Mouse (Mus musculus) midbrain, embryonic 16.5 days (tissue): ENCODE measurements around the gene Taf5l. TPM values are rescaled to one million over a fixed set of nuclear protein-coding genes. Genes with fewer than 3 reads are reported as not detected.
"Not testable (repeated sequence)": the region's sequence is repeated elsewhere in the genome, so short reads cannot be mapped to it uniquely, and the experiment has no call there.

Experiments used
- ATAC-seq: fragments of 200-750 bp; cut with Nextera tagmentation; 2 replicates; pipeline ENCODE4 v1.8.0; 2017; ENCODE audit warnings: moderate TSS enrichment
- H3K27ac ChIP-seq: fragments of 300-500 bp; sonication (generic); 2 replicates; pipeline ENCODE4 v1.5.1; 2014; ENCODE audit warnings: mild to moderate bottlenecking, low read length, mixed read lengths
- H3K27me3 ChIP-seq: fragments of 300-500 bp; sonication (generic); 2 replicates; pipeline ENCODE4 v1.6.1; 2014; ENCODE audit warnings: low read depth, low read length, mixed read lengths; ENCODE audit not compliant: control insufficient read depth, insufficient read depth
- H3K36me3 ChIP-seq: fragments of 300-500 bp; sonication (generic); 2 replicates; pipeline ENCODE4 v1.6.1; 2014; ENCODE audit warnings: mild to moderate bottlenecking, low read length, moderate library complexity, mixed read lengths; ENCODE audit not compliant: control insufficient read depth, insufficient read depth
- H3K4me1 ChIP-seq: fragments of 300-500 bp; sonication (generic); 2 replicates; pipeline ENCODE4 v1.6.1; 2014; ENCODE audit warnings: mild to moderate bottlenecking, low read length, mixed read lengths; ENCODE audit not compliant: control insufficient read depth, insufficient read depth
- H3K4me2 ChIP-seq: fragments of 300-500 bp; sonication (generic); 2 replicates; pipeline ENCODE4 v1.6.1; 2014; ENCODE audit warnings: mild to moderate bottlenecking, low read length, mixed read lengths
- H3K4me3 ChIP-seq: fragments of 300-500 bp; sonication (generic); 2 replicates; pipeline ENCODE4 v1.5.1; 2014; ENCODE audit warnings: low read depth, mild to moderate bottlenecking, low read length, moderate library complexity, mixed read lengths
- H3K9ac ChIP-seq: fragments of 300-500 bp; sonication (generic); 2 replicates; pipeline ENCODE4 v1.6.1; 2014; ENCODE audit warnings: low read depth, low read length, mixed read lengths
- H3K9me3 ChIP-seq: fragments of 300-500 bp; sonication (generic); replicated peaks from 2 replicates; pipeline ENCODE4 v1.6.1; 2014; ENCODE audit warnings: mild to moderate bottlenecking, low read length, mixed read lengths; ENCODE audit not compliant: control insufficient read depth, poor library complexity, severe bottlenecking
- WGBS: fragments of 180-500 bp; shearing (Covaris S2); extraction: QIAGEN DNeasy Blood & Tissue Kit; methylation state at CpG from one replicate; pipeline ENCODE4 v1.1.7; 2014; 5-methylcytosine and 5-hydroxymethylcytosine counted together
- polyA plus RNA-seq: library from polyadenylated mRNA; unstranded; fragments of >200 nt; fragmentation: Nextera tagmentation; extraction: Ambion mirVana; gene quantifications from 2 replicates; pipeline ENCODE4 v1.2.1, GENCODE M21; 2015

The Taf5l gene
- polyA plus RNA-seq, 1 experiment from 2014 or later = 19.4 TPM

- no peak for ATAC-seq
- Histone ChIP-seq H3K27me3 (no peaks in the 10 kb centered on the region), H3K4me3 (no peak overlapping the region), H3K9me3 (no peaks in the 10 kb centered on the region), H3K36me3 (peaks cover 21% of the 10 kb centered on the region), H3K4me2 (no peak overlapping the region), H3K9ac (no peak overlapping the region), H3K27ac (no peak overlapping the region), H3K4me1 (no peaks in the 10 kb centered on the region)
- 87% methylated on average over 8 of the region's 8 CpGs for WGBS
Observed at GRCm38 (mm10) chr8:124045856-124046255, 24.7 kb upstream of the Taf5l start.

GRCm38 (mm10) chr8:124044931-124045330 is 23.7 kb upstream of the Taf5l start:
- Histone ChIP-seq H3K36me3 (peaks cover 21% of the 10 kb centered on the region), H3K9ac (no peak overlapping the region), H3K4me3 (no peak overlapping the region), H3K9me3 (no peaks in the 10 kb centered on the region), H3K4me1 (no peaks in the 10 kb centered on the region), H3K4me2 (no peak overlapping the region), H3K27ac (no peak overlapping the region), H3K27me3 (no peaks in the 10 kb centered on the region)
- 97% methylated on average over 12 of the region's 12 CpGs for WGBS
- ATAC-seq = no peak

GRCm38 (mm10) chr8:124044421-124044820 is 23.2 kb upstream of the Taf5l start:
- no peaks in the 10 kb centered on the region for H3K27me3 ChIP-seq
- H3K4me3 ChIP-seq = no peak overlapping the region
- 98% methylated on average over 5 of the region's 5 CpGs for WGBS
- no peaks in the 10 kb centered on the region for H3K4me1 ChIP-seq
- no peaks in the 10 kb centered on the region for H3K9me3 ChIP-seq
- no peak overlapping the region for H3K27ac ChIP-seq
- no peak overlapping the region for H3K9ac ChIP-seq
- peaks cover 21% of the 10 kb centered on the region for H3K36me3 ChIP-seq
- ATAC-seq = no peak
- H3K4me2 ChIP-seq = no peak overlapping the region

- H3K27ac ChIP-seq = no peak overlapping the region
- 88% methylated on average over 1 of the region's 1 CpGs for WGBS
- no peak for ATAC-seq
- H3K4me2 ChIP-seq = no peak overlapping the region
- no peaks in the 10 kb centered on the region for H3K27me3 ChIP-seq
- no peaks in the 10 kb centered on the region for H3K9me3 ChIP-seq
- H3K9ac ChIP-seq = no peak overlapping the region
- no peaks in the 10 kb centered on the region for H3K4me1 ChIP-seq
- H3K4me3 ChIP-seq = no peak overlapping the region
- H3K36me3 ChIP-seq = peaks cover 26% of the 10 kb centered on the region
Observed at GRCm38 (mm10) chr8:124042201-124042600, 21.0 kb upstream of the Taf5l start.

- H3K4me3 ChIP-seq = no peak overlapping the region
- H3K9ac ChIP-seq = no peak overlapping the region
- H3K9me3 ChIP-seq = no peaks in the 10 kb centered on the region
- H3K27ac ChIP-seq = no peak overlapping the region
- no peaks in the 10 kb centered on the region for H3K27me3 ChIP-seq
- H3K36me3 ChIP-seq = peaks cover 30% of the 10 kb centered on the region
- H3K4me1 ChIP-seq = no peaks in the 10 kb centered on the region
- no peak overlapping the region for H3K4me2 ChIP-seq
- ATAC-seq = no peak
- WGBS = 98% methylated on average over 4 of the region's 4 CpGs
Observed at GRCm38 (mm10) chr8:124039351-124039750, 18.2 kb upstream of the Taf5l start.

- no peak overlapping the region for H3K9ac ChIP-seq
- no peak overlapping the region for H3K4me2 ChIP-seq
- H3K27me3 ChIP-seq = no peaks in the 10 kb centered on the region
- no peak overlapping the region for H3K4me3 ChIP-seq
- no peak for ATAC-seq
- no peaks in the 10 kb centered on the region for H3K4me1 ChIP-seq
- H3K27ac ChIP-seq = no peak overlapping the region
- H3K36me3 ChIP-seq = peaks cover 26% of the 10 kb centered on the region
- H3K9me3 ChIP-seq = no peaks in the 10 kb centered on the region
- WGBS = 91% methylated on average over 7 of the region's 7 CpGs
Observed at GRCm38 (mm10) chr8:124038121-124038520, 16.9 kb upstream of the Taf5l start.

- Histone ChIP-seq H3K4me2 (no peak overlapping the region), H3K27me3 (no peaks in the 10 kb centered on the region), H3K27ac (no peak overlapping the region), H3K9ac (no peak overlapping the region), H3K4me1 (peaks cover 3% of the 10 kb centered on the region; the same call in 1 of the 2 replicates), H3K4me3 (no peak overlapping the region), H3K9me3 (no peaks in the 10 kb centered on the region), H3K36me3 (peaks cover 48% of the 10 kb centered on the region)
- no peak for ATAC-seq
- 67% methylated on average over 5 of the region's 5 CpGs for WGBS
Observed at GRCm38 (mm10) chr8:124033400-124033799, 12.2 kb upstream of the Taf5l start.

- Histone ChIP-seq H3K4me3 (no peak overlapping the region), H3K9me3 (no peaks in the 10 kb centered on the region), H3K4me1 (peaks cover 3% of the 10 kb centered on the region; the same call in 1 of the 2 replicates), H3K27ac (no peak overlapping the region), H3K36me3 (peaks cover 34% of the 10 kb centered on the region), H3K27me3 (no peaks in the 10 kb centered on the region), H3K9ac (no peak overlapping the region), H3K4me2 (no peak overlapping the region)
- ATAC-seq = no peak
- 94% methylated on average over 6 of the region's 6 CpGs for whole genome bisulfite sequencing
Observed at GRCm38 (mm10) chr8:124027831-124028230, 6.6 kb upstream of the Taf5l start.

GRCm38 (mm10) chr8:124026265-124026664 is 5.1 kb upstream of the Taf5l start:
- not testable (repeated sequence) for H3K9ac ChIP-seq, H3K27me3 ChIP-seq, H3K4me1 ChIP-seq, H3K4me3 ChIP-seq, H3K4me2 ChIP-seq, H3K27ac ChIP-seq, ATAC-seq, H3K9me3 ChIP-seq
- WGBS = 68% methylated on average over 2 of the region's 2 CpGs
- peaks cover 31% of the 10 kb centered on the region for H3K36me3 ChIP-seq
